26 mouse cellular contexts compared by ENCODE assay signal in the genomic region with DNA sequence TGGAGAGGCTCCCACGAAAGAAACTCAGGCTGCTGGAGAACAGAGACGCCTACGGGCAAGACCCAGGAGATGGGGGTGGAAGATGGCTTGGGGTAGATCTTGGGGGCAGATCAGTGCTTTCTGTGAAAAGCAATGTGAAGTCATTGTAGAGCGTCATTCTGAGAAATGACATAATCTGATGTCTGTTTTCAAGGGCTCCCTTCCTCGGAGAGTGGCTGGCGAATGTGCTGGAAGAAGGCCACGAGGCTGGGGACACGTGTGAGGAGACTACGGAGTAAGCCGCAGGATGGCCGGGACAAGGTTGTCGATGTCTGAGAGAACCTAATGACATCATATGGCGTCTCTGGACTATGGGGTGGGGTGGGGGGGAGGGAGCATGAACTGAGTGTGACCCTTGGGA. TPM values are rescaled to one million over a fixed set of nuclear protein-coding genes. Genes with fewer than 3 reads are reported as not detected.
DNase-seq lines count a peak whose midpoint lies in the region.
"Had no signal": no experiment of that assay in that cellular context is flagged by ENCODE, and none has a peak within 500 bp of the region (broad histone marks: within the 10 kb centered on the region; RNA-seq: fewer than 3 reads in every experiment).

No protein-coding gene starts in this region.

- H3K4me1 ChIP-seq in heart, embryonic 10.5 days, result peaks cover 19% of the 10 kb centered on the region
- H3K4me1 ChIP-seq: forebrain, embryonic 12.5 days had no signal

- H3K27ac ChIP-seq in heart, embryonic 10.5 days, result no peak overlapping the region
- H3K27ac ChIP-seq: embryonic facial prominence, embryonic 13.5 days; embryonic facial prominence, embryonic 15.5 days; forebrain, embryonic 10.5 days; forebrain, embryonic 12.5 days had no signal

- 0 out of 2 replicates have a peak, but pooled peaks cover 9% of the 10 kb centered on the region for H3K27me3 ChIP-seq in heart, embryonic 10.5 days (ENCODE audit: insufficient read depth, poor library complexity, severe bottlenecking)
- H3K27me3 ChIP-seq: embryonic facial prominence, embryonic 15.5 days; forebrain, embryonic 12.5 days had no signal

- H3K36me3 ChIP-seq in heart, embryonic 10.5 days, result no peaks in the 10 kb centered on the region
- H3K36me3 ChIP-seq: embryonic facial prominence, embryonic 13.5 days; embryonic facial prominence, embryonic 15.5 days; forebrain, embryonic 10.5 days; forebrain, embryonic 12.5 days had no signal

- H3K4me3 ChIP-seq in heart, embryonic 10.5 days, result no peak overlapping the region
- H3K4me3 ChIP-seq: embryonic facial prominence, embryonic 13.5 days; embryonic facial prominence, embryonic 15.5 days; erythroblast, embryonic 14.5 days; forebrain, embryonic 10.5 days; forebrain, embryonic 12.5 days had no signal

- peak; percentile 83 for DNase-seq in adrenal gland, adult 2 months
- DNase-seq in adrenal gland, postnatal 4 days (ENCODE audit: low spot score in 2 of 2), result no peak
- peak; percentile 57 for DNase-seq in adrenal gland, postnatal 10 days
- peak; percentile 60 for DNase-seq in adrenal gland, postnatal 25 days
- no peak for DNase-seq in heart, embryonic 10.5 days (ENCODE audit: low spot score)
- no peak for DNase-seq in neural tube, embryonic 10.5 days (ENCODE audit: extremely low spot score, low spot score)
- no peak for DNase-seq in layer of hippocampus, adult 9-11 months
- DNase-seq: cerebellum, adult 11-12 months; cerebellum, adult 2 months; cerebellum, adult 9-11 months; cerebellum, postnatal 14 days; cerebellum, postnatal 36 days; embryo, embryonic 11 days had no signal

- H3K9me3 ChIP-seq in heart, embryonic 10.5 days, result no peaks in the 10 kb centered on the region
- H3K9me3 ChIP-seq: embryonic facial prominence, embryonic 13.5 days; embryonic facial prominence, embryonic 15.5 days; forebrain, embryonic 10.5 days; forebrain, embryonic 12.5 days had no signal

- 88% methylated on average over 13 of the region's 13 CpGs for WGBS in heart, embryonic 10.5 days

RNA-seq across cellular contexts. Expression of gene Cib4, which starts 8.3 kb away (rescaled TPM):
- 1 to 10 TPM in 1 of 2 experiments, under 1 TPM in 1; 0.92 to 2.4 TPM for total RNA-seq in adrenal gland, adult 2 months (2021)
- polyA plus RNA-seq in adrenal gland, adult 2 months (2012; rRNA removed), result 1.7 and 3.4 TPM in 2 replicates
- total RNA-seq in adrenal gland, postnatal 4 days (2021), result under 1 TPM; 0.53 to 0.99 TPM
- 1 to 10 TPM in 1 of 2 experiments, under 1 TPM in 1; 0.67 to 1.1 TPM for total RNA-seq in adrenal gland, postnatal 10 days (2021)
- total RNA-seq in adrenal gland, postnatal 25 days (2021), result 2.2 TPM in 2 replicates
- polyA plus RNA-seq in heart, embryonic 10.5 days (2016; fragmentation: Nextera tagmentation; extraction: Ambion mirVana), result not detected in 2 replicates
- total RNA-seq: common myeloid progenitor, adult 5-6 weeks; ES-E14; MEL had no signal
- polyA plus RNA-seq: C2C12; cerebellum, adult 2 months; embryonic facial prominence, embryonic 11.5 days; embryonic facial prominence, embryonic 13.5 days; erythroblast, embryonic 14.5 days; forebrain, embryonic 10.5 days; forebrain, embryonic 12.5 days; forebrain, embryonic 14.5 days; forebrain, embryonic 16.5 days; frontal cortex, adult 2 months had no signal

RNA-seq across cellular contexts. Expression of gene Kcnk3, which starts 34.0 kb away (rescaled TPM):
- 1,000 to 10,000 TPM; 1,225 to 1,281 TPM for total RNA-seq in adrenal gland, adult 2 months (2021)
- 6,176 and 11,313 TPM in 2 replicates for polyA plus RNA-seq in adrenal gland, adult 2 months (2012; rRNA removed)
- total RNA-seq in adrenal gland, postnatal 4 days (2021), result 100 to 1,000 TPM; 684 to 719 TPM
- total RNA-seq in adrenal gland, postnatal 10 days (2021), result 100 to 1,000 TPM; 549 to 558 TPM
- 1,220 and 1,477 TPM in 2 replicates for total RNA-seq in adrenal gland, postnatal 25 days (2021)
- 17.0 and 34.2 TPM in 2 replicates for polyA plus RNA-seq in heart, embryonic 10.5 days (2016; fragmentation: Nextera tagmentation; extraction: Ambion mirVana)
- total RNA-seq: common myeloid progenitor, adult 5-6 weeks; MEL had no signal
- polyA plus RNA-seq: C2C12; erythroblast, embryonic 14.5 days had no signal

Comparison
In these comparisons a context has a peak if more than half of its experiments do, and no peak if none do; other contexts are left out.
1. DNase-seq: peak in adrenal gland, adult 2 months (single experiment), adrenal gland, postnatal 10 days (single experiment) and adrenal gland, postnatal 25 days (single experiment); none in adrenal gland, postnatal 4 days (0 of 2), heart, embryonic 10.5 days (single experiment), neural tube, embryonic 10.5 days (single experiment) and layer of hippocampus, adult 9-11 months (single experiment).